Comparison of ENCODE assay signal across 8 mouse cellular contexts in the genomic region with DNA sequence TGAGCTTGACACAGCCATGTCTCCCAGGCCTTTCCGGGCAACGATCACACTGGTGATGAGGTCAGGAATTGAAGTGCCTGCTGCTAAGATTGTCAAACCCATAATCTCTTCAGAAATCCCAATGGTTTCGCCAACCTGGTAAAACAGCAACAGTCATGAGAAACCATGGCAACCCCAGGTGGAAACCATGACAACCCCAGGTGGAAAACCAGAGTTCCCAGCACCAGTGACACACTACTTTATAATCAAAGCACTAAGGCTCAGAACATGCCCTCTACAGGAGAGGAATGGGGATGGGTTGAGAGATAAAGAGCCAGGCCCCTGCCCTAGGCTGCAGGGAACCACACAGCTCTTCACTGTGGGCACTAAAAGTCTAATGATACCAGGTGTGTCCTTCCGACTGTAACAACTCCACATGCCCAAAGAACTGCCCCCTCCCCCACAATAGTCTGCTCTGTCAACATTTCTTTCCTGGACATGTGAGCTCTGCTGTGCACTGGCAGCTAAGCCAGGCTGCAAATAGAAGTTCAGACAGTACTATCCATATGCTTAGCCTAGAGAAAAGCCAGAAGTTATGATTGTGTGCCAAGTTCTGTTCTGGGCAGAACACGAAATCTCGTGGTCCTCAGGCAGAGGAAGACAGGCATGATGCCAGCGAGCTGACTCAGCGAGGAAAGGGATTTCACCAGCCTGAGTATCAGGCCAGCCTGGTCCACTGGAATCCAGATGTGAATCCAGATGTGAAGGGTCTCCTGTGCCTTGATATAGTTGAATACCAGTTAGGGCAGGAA. TPM values are rescaled to one million over a fixed set of nuclear protein-coding genes. Genes with fewer than 3 reads are reported as not detected.
DNase-seq lines count a peak whose midpoint lies in the region; ATAC-seq and TF ChIP-seq lines count a peak whose summit lies in the region.

No protein-coding gene starts in this region.

- H3K9me3 ChIP-seq in embryonic facial prominence, embryonic 13.5 days, result no peaks in the 10 kb centered on the region
- no peaks in the 10 kb centered on the region for H3K9me3 ChIP-seq in embryonic facial prominence, embryonic 10.5 days
- H3K9me3 ChIP-seq in heart, postnatal 0 days (replicated peaks; ENCODE audit: control insufficient read depth, low read length), result no peaks in the 10 kb centered on the region
- H3K9me3 ChIP-seq in stomach, embryonic 16.5 days (replicated peaks; ENCODE audit: control insufficient read depth, low read length), result no peaks in the 10 kb centered on the region

- H3K4me3 ChIP-seq in embryonic facial prominence, embryonic 13.5 days, result no peak overlapping the region
- no peak overlapping the region for H3K4me3 ChIP-seq in embryonic facial prominence, embryonic 10.5 days
- no peak overlapping the region for H3K4me3 ChIP-seq in heart, postnatal 0 days (ENCODE audit: low read depth, low read length)
- H3K4me3 ChIP-seq in stomach, embryonic 16.5 days (replicated peaks; ENCODE audit: low read length), result no peak overlapping the region

- intact Hi-C loops in left cerebral cortex, postnatal 36 days (cut with DNase I), result no loop called here

- H3K27me3 ChIP-seq in embryonic facial prominence, embryonic 13.5 days, result no peaks in the 10 kb centered on the region
- no peaks in the 10 kb centered on the region for H3K27me3 ChIP-seq in embryonic facial prominence, embryonic 10.5 days (replicated peaks; ENCODE audit: low read depth, poor library complexity, severe bottlenecking)
- H3K27me3 ChIP-seq in heart, postnatal 0 days (ENCODE audit: control insufficient read depth, insufficient read depth, low read length), result no peaks in the 10 kb centered on the region
- H3K27me3 ChIP-seq in stomach, embryonic 16.5 days (ENCODE audit: control insufficient read depth, insufficient read depth, low read length), result no peaks in the 10 kb centered on the region

- no peak overlapping the region for H3K4me2 ChIP-seq in embryonic facial prominence, embryonic 13.5 days
- no peak overlapping the region for H3K4me2 ChIP-seq in heart, postnatal 0 days (ENCODE audit: low read depth, low read length)
- no peak overlapping the region for H3K4me2 ChIP-seq in stomach, embryonic 16.5 days (ENCODE audit: low read depth, low read length)

- peak; percentile 71 for ATAC-seq in embryonic facial prominence, embryonic 13.5 days (ENCODE audit: insufficient number of reproducible peaks, insufficient read depth, low FRiP score, low TSS enrichment, low read depth)
- ATAC-seq in heart, postnatal 0 days (ENCODE audit: insufficient read depth, low read depth), result peak; percentile 97
- peak; percentile 86 for ATAC-seq in stomach, embryonic 16.5 days (ENCODE audit: insufficient read depth, low FRiP score)

- no peak for TF ChIP-seq CTCF in heart, postnatal 0 days (IDR thresholded peaks at IDR 0.05; ENCODE audit: low read depth)

- WGBS in embryonic facial prominence, embryonic 13.5 days, result 57% methylated on average over 8 of the region's 8 CpGs
- 84% methylated on average over 8 of the region's 8 CpGs for WGBS in embryonic facial prominence, embryonic 10.5 days
- WGBS in heart, postnatal 0 days, result 26% methylated on average over 8 of the region's 8 CpGs
- WGBS in stomach, embryonic 16.5 days, result 61% methylated on average over 8 of the region's 8 CpGs

- H3K36me3 ChIP-seq in embryonic facial prominence, embryonic 13.5 days, result no peaks in the 10 kb centered on the region
- no peaks in the 10 kb centered on the region for H3K36me3 ChIP-seq in embryonic facial prominence, embryonic 10.5 days (replicated peaks)
- no peaks in the 10 kb centered on the region for H3K36me3 ChIP-seq in heart, postnatal 0 days (replicated peaks; ENCODE audit: control insufficient read depth, insufficient read depth, low read length)
- H3K36me3 ChIP-seq in stomach, embryonic 16.5 days (ENCODE audit: control insufficient read depth, insufficient read depth, low read length), result no peaks in the 10 kb centered on the region

- peak; percentile 96 for TF ChIP-seq EP300 in heart, postnatal 0 days (IDR thresholded peaks at IDR 0.05; ENCODE audit: low read depth)

- no peak for DNase-seq in embryonic facial prominence, embryonic 10.5 days (ENCODE audit: low spot score)
- DNase-seq in A20 (ENCODE audit: low read depth, low spot score), result peak; percentile 32
- DNase-seq in cerebellum, postnatal 36 days, result peak; percentile 67 to 70
- peak; percentile 96 for DNase-seq in heart, postnatal 0 days (ENCODE audit: low spot score)
- DNase-seq in left cerebral cortex, postnatal 36 days (ENCODE audit: low spot score in 2 of 2), result peak; percentile 85
- DNase-seq in spleen, postnatal 36 days (ENCODE audit: low spot score in 2 of 2), result no peak

- peaks cover 10% of the 10 kb centered on the region for H3K4me1 ChIP-seq in embryonic facial prominence, embryonic 13.5 days
- peaks cover 9% of the 10 kb centered on the region for H3K4me1 ChIP-seq in embryonic facial prominence, embryonic 10.5 days
- H3K4me1 ChIP-seq in heart, postnatal 0 days (ENCODE audit: control insufficient read depth, insufficient read depth), result peaks cover 36% of the 10 kb centered on the region
- peaks cover 5% of the 10 kb centered on the region; the same call in 1 of the 2 replicates for H3K4me1 ChIP-seq in stomach, embryonic 16.5 days (ENCODE audit: control insufficient read depth, insufficient read depth, low read length)

- H3K9ac ChIP-seq in embryonic facial prominence, embryonic 13.5 days, result no peak overlapping the region
- H3K9ac ChIP-seq in heart, postnatal 0 days (replicated peaks; ENCODE audit: low read depth, low read length), result no peak overlapping the region
- no peak overlapping the region for H3K9ac ChIP-seq in stomach, embryonic 16.5 days (ENCODE audit: low read length)

- H3K27ac ChIP-seq in embryonic facial prominence, embryonic 13.5 days, result peak overlapping the region; percentile 28; the same call in 1 of the 2 replicates
- no peak overlapping the region for H3K27ac ChIP-seq in embryonic facial prominence, embryonic 10.5 days (replicated peaks)
- peak overlapping the region; percentile 85 for H3K27ac ChIP-seq in heart, postnatal 0 days (ENCODE audit: low read depth)
- H3K27ac ChIP-seq in stomach, embryonic 16.5 days (ENCODE audit: low read length), result peak overlapping the region; percentile 25; the same call in 1 of the 2 replicates

RNA-seq across cellular contexts. Expression of a gene that starts 25.0 kb away (rescaled TPM):
- polyA plus RNA-seq in embryonic facial prominence, embryonic 13.5 days (2015; fragmentation: Nextera tagmentation; extraction: Ambion mirVana), result not detected in 2 replicates
- 0.02 and 0.04 TPM in 2 replicates for polyA plus RNA-seq in embryonic facial prominence, embryonic 10.5 days (2016; fragmentation: Nextera tagmentation; extraction: Ambion mirVana)
- 0.08 TPM in 1 of 2 replicates, not detected in the other for total RNA-seq in heart, postnatal 0 days (2014; rRNA removed; ENCODE audit: low replicate concordance)
- polyA plus RNA-seq in heart, postnatal 0 days (2015; fragmentation: Nextera tagmentation; extraction: Ambion mirVana), result 0.05 TPM in 2 replicates
- under 1 TPM; 0.07 to 0.23 TPM for total RNA-seq in left cerebral cortex, postnatal 36 days (2021)
- 0.06 and 0.11 TPM in 2 replicates for polyA plus RNA-seq in stomach, embryonic 16.5 days (2015; fragmentation: Nextera tagmentation; extraction: Ambion mirVana)

RNA-seq across cellular contexts. Expression of a gene that starts 34.3 kb away (rescaled TPM):
- 51.6 and 58.3 TPM in 2 replicates for polyA plus RNA-seq in embryonic facial prominence, embryonic 13.5 days (2015; fragmentation: Nextera tagmentation; extraction: Ambion mirVana)
- polyA plus RNA-seq in embryonic facial prominence, embryonic 10.5 days (2016; fragmentation: Nextera tagmentation; extraction: Ambion mirVana), result 67.3 and 71.4 TPM in 2 replicates
- 34.6 and 36.4 TPM in 2 replicates for total RNA-seq in heart, postnatal 0 days (2014; rRNA removed; ENCODE audit: low replicate concordance)
- 26.2 and 26.5 TPM in 2 replicates for polyA plus RNA-seq in heart, postnatal 0 days (2015; fragmentation: Nextera tagmentation; extraction: Ambion mirVana)
- 10 to 100 TPM; 19.5 to 20.2 TPM for total RNA-seq in left cerebral cortex, postnatal 36 days (2021)
- polyA plus RNA-seq in stomach, embryonic 16.5 days (2015; fragmentation: Nextera tagmentation; extraction: Ambion mirVana), result 46.2 and 46.5 TPM in 2 replicates

Comparison
In these comparisons a context has a peak if more than half of its experiments do, and no peak if none do; other contexts are left out.
1. DNase-seq: peak in A20 (single experiment), cerebellum, postnatal 36 days (2 of 2), heart, postnatal 0 days (single experiment) and left cerebral cortex, postnatal 36 days (2 of 2); none in embryonic facial prominence, embryonic 10.5 days (single experiment) and spleen, postnatal 36 days (0 of 2).
2. Peak in every context shown above with its lines, with median percentiles within 50 percentile points of each other: ATAC-seq.